Comparison of ENCODE assay signal across 9 mouse cellular contexts in the genomic region with DNA sequence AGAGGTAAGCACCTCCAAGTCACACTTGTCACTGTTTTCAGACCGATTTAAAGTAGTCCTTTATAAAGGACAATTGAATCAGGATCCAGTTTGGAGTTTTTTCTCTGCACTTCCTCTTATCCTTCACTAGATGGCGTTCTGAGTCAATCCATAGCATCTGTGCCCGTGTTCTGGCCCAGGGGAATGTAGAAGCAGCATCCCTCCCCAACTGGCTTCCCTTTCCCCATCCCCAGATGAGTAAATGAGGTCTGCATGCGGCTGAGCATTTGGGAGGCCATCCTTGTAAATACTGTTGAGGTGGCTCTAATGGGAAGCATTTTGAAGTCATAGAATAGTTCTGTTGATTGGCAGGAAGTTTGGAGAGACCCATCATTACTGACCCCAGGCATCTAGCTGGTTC.
DNase-seq lines count a peak whose midpoint lies in the region; TF ChIP-seq lines count a peak whose summit lies in the region.
"Had no signal": no experiment of that assay in that cellular context is flagged by ENCODE, and none has a peak within 500 bp of the region (broad histone marks: within the 10 kb centered on the region; RNA-seq: fewer than 3 reads in every experiment).

No protein-coding gene starts in this region.

- TF ChIP-seq EP300 in MEL (IDR thresholded peaks at IDR 0.05; ENCODE audit: low read depth in 1 of 2, low read length in 2 of 2) = no peak

- TF ChIP-seq CTCF in MEL (IDR thresholded peaks at IDR 0.05 in 2 of 3, conservative IDR thresholded peaks at IDR 0.05 in 1 of 3; ENCODE audit: control insufficient read depth in 1 of 3, insufficient read depth in 1 of 3, low read depth in 2 of 3, low read length in 3 of 3, poor library complexity in 1 of 3, severe bottlenecking in 1 of 3) = peak in 1 of 3 experiments; percentile 14; a peak in 1 of 6 replicates

- peak; percentile 6 for DNase-seq in adrenal gland, adult 2 months
- DNase-seq in adrenal gland, postnatal 25 days = no peak
- DNase-seq in kidney, postnatal 10 days = peak; percentile 24
- no peak for DNase-seq in kidney, postnatal 25 days
- no peak for DNase-seq in MEL (ENCODE audit: low read depth, low spot score)
- peak; percentile 4 for DNase-seq in large intestine, adult 2 months (ENCODE audit: low read depth, low spot score)
- DNase-seq in ovary, postnatal 36 days (ENCODE audit: low spot score) = no peak
- no peak for DNase-seq in urinary bladder, adult 18-20 months (ENCODE audit: low spot score in 2 of 2)

- TF ChIP-seq POLR2A in MEL (IDR thresholded peaks at IDR 0.05; ENCODE audit: control insufficient read depth in 1 of 2, insufficient read depth in 1 of 2, low read depth in 1 of 2, low read length in 2 of 2, poor library complexity in 1 of 2) = no peak

- H3K79me2 ChIP-seq in MEL (ENCODE audit: control insufficient read depth, insufficient read depth, low read length, poor library complexity) = no peaks in the 10 kb centered on the region

- H3K4me1 ChIP-seq in MEL (ENCODE audit: control insufficient read depth in 1 of 2, insufficient read depth in 2 of 2, low read length in 2 of 2) = no peaks in the 10 kb centered on the region

- H3K36me3 ChIP-seq in MEL (ENCODE audit: control insufficient read depth in 1 of 2, insufficient read depth in 2 of 2, low read length in 2 of 2) = no peaks in the 10 kb centered on the region
- H3K36me3 ChIP-seq: heart, embryonic 15.5 days had no signal

- no peak overlapping the region for H3K9ac ChIP-seq in MEL (ENCODE audit: control insufficient read depth, low read depth, low read length, poor library complexity, severe bottlenecking)
- H3K9ac ChIP-seq: heart, embryonic 15.5 days had no signal

- no peak overlapping the region for H3K4me3 ChIP-seq in MEL (ENCODE audit: control insufficient read depth in 1 of 2, insufficient read depth in 1 of 2, low read depth in 2 of 2, low read length in 2 of 2)
- H3K4me3 ChIP-seq: heart, embryonic 15.5 days had no signal

- H3K27me3 ChIP-seq in MEL (ENCODE audit: control insufficient read depth in 1 of 2, insufficient read depth in 2 of 2, low read length in 2 of 2) = no peaks in the 10 kb centered on the region
- H3K27me3 ChIP-seq: heart, embryonic 15.5 days had no signal

- TF ChIP-seq RAD21 in MEL (IDR thresholded peaks at IDR 0.05; ENCODE audit: low read depth, low read length) = 0 out of 2 replicates have a peak, but pooled peaks have one; percentile 4

- H3K27ac ChIP-seq in MEL (ENCODE audit: control insufficient read depth, low read depth, low read length) = no peak overlapping the region
- H3K27ac ChIP-seq: heart, embryonic 15.5 days had no signal

- no peaks in the 10 kb centered on the region for H3K9me3 ChIP-seq in MEL (replicated peaks; ENCODE audit: insufficient read depth, low read length)
- H3K9me3 ChIP-seq: heart, embryonic 15.5 days had no signal

- 8% methylated on average over 4 of the region's 4 CpGs for WGBS in large intestine, adult 2 months

TF ChIP-seq in MEL, 35 proteins besides CTCF, POLR2A, EP300 and RAD21:
- TF ChIP-seq CHD2 (IDR thresholded peaks at IDR 0.05; ENCODE audit: low read length) (no peak), NELFE (IDR thresholded peaks at IDR 0.05; ENCODE audit: low read depth, low read length) (no peak), NRF1 (IDR thresholded peaks at IDR 0.05; ENCODE audit: insufficient read depth, low read depth, low read length, poor library complexity, severe bottlenecking) (no peak), MEF2A (IDR thresholded peaks at IDR 0.05; ENCODE audit: extremely low read depth, insufficient replicate concordance, low read depth, low read length, poor library complexity, severe bottlenecking) (no peak), CHD1 (IDR thresholded peaks at IDR 0.05; ENCODE audit: low read depth, low read length) (no peak), KAT2A (conservative IDR thresholded peaks at IDR 0.05; ENCODE audit: low read depth, low read length) (no peak), TAL1 (IDR thresholded peaks at IDR 0.05; ENCODE audit: low read length) (no peak), MAFK (IDR thresholded peaks at IDR 0.05; ENCODE audit: borderline replicate concordance, low read depth, low read length) (no peak), ZC3H11A (IDR thresholded peaks at IDR 0.05; ENCODE audit: low read depth, low read length) (no peak), ZNF384 (IDR thresholded peaks at IDR 0.05; ENCODE audit: low read depth, low read length) (no peak), MAZ (IDR thresholded peaks at IDR 0.05; ENCODE audit: low read depth, low read length) (no peak), SMC3 (IDR thresholded peaks at IDR 0.05; ENCODE audit: low read depth, low read length) (no peak), TCF12 (IDR thresholded peaks at IDR 0.05; ENCODE audit: low read depth, low read length) (no peak), MXI1 (IDR thresholded peaks at IDR 0.05; ENCODE audit: low read depth, low read length) (no peak), MYB (IDR thresholded peaks at IDR 0.05; ENCODE audit: low read depth, low read length) (no peak), GABPA (IDR thresholded peaks at IDR 0.05; ENCODE audit: low read depth, low read length) (no peak), E2F4 (IDR thresholded peaks at IDR 0.05; ENCODE audit: borderline replicate concordance, low read depth, low read length) (no peak), MYC (IDR thresholded peaks at IDR 0.05; ENCODE audit: low read depth, low read length) (no peak), ELF1 (IDR thresholded peaks at IDR 0.05; ENCODE audit: low read depth, low read length) (no peak), ZMIZ1 (IDR thresholded peaks at IDR 0.05; ENCODE audit: low read depth, low read length) (no peak)

Comparison
In these comparisons a context has a peak if more than half of its experiments do, and no peak if none do; other contexts are left out.
1. DNase-seq: peak in adrenal gland, adult 2 months (single experiment), kidney, postnatal 10 days (single experiment) and large intestine, adult 2 months (single experiment); none in adrenal gland, postnatal 25 days (single experiment), kidney, postnatal 25 days (0 of 2), MEL (single experiment), ovary, postnatal 36 days (single experiment) and urinary bladder, adult 18-20 months (0 of 2).